Mouse (Mus musculus): ENCODE measurements around the gene Vps35l. TPM values are rescaled to one million over a fixed set of nuclear protein-coding genes. Genes with fewer than 3 reads are reported as not detected.

The Vps35l gene
- polyA plus RNA-seq, 1 experiment = 31.1 TPM

DNA sequence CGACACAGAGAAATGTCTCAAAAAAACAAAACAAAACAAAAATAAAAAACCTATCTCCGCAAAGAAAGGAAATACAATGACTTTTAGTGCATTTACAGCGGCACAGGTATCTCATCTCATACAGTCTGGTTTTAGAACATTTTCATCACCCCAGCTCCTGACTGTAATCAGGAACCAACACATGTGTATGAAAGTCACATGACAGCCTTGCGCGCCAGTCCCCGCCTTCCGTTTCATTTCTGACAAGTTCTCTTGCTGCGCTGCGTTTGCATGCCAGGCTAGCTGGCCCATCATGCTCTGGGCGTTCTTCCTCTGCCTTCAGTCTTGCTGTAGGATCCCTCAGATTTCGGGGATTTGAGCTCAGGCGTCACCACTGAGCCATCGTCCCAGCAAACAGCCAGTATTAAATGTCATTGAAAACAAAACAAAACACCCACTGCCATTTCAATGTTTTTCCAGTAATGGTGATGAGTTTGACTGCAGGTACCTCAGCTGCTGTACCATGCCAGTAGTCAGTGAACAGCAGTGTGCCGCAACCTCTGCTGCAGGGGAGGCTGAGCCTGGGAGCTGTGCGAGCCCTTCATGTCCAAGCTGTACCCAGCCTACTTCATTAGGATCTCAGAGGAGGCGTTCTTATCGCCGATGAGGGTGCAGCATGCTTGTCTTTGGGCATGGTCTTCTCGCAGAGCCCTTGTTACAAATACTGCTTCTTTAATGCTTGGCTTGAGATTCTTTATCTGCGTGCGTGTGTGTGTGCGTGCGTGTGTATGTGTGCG is 16.7 kb downstream of the Vps35l start:
- TF ChIP-seq CTCF (IDR thresholded peaks at IDR 0.05; ENCODE audit: control insufficient read depth, insufficient read depth, low read length) (no peak), POLR2A (IDR thresholded peaks at IDR 0.05; ENCODE audit: borderline replicate concordance, control insufficient read depth, low read depth, low read length) (no peak)
- Histone ChIP-seq H3K4me1 (ENCODE audit: control insufficient read depth, insufficient read depth, low read length) (peaks cover 3% of the 10 kb centered on the region), H3K27ac (ENCODE audit: control insufficient read depth, insufficient read depth, low read depth, low read length, poor library complexity) (peak overlapping the region; percentile 83), H3K4me3 (replicated peaks; ENCODE audit: control insufficient read depth, low read depth, low read length) (peak overlapping the region; percentile 35)
- 76% methylated on average over 24 of the region's 24 CpGs for WGBS

DNA sequence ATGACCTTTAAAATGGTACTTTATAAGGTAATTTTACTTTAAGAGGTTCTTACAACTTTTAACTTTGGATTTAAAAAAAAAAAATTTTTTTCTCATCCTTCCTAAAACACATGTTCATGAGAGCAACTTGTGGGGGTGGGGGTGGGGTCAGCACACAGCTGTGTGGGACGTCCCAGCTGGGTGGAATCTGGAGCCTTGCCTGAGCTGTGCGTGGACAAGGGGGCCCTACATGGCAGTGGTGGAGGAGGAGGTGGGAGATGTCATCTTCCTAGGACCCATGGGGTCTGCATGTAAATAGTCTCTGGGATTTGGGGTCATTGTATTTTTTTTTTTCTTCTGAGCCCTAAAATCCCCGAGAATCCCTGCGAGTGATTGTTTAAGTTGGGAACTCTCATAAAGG is 18.3 kb downstream of the Vps35l start:
- Histone ChIP-seq H3K4me3 (replicated peaks; ENCODE audit: control insufficient read depth, low read depth, low read length) (no peak overlapping the region), H3K4me1 (ENCODE audit: control insufficient read depth, insufficient read depth, low read length) (peaks cover 2% of the 10 kb centered on the region), H3K27ac (ENCODE audit: control insufficient read depth, insufficient read depth, low read depth, low read length, poor library complexity) (no peak overlapping the region)
- 90% methylated on average over 4 of the region's 4 CpGs for WGBS
- TF ChIP-seq POLR2A (IDR thresholded peaks at IDR 0.05; ENCODE audit: borderline replicate concordance, control insufficient read depth, low read depth, low read length) (no peak), CTCF (IDR thresholded peaks at IDR 0.05; ENCODE audit: control insufficient read depth, insufficient read depth, low read length) (no peak)

DNA sequence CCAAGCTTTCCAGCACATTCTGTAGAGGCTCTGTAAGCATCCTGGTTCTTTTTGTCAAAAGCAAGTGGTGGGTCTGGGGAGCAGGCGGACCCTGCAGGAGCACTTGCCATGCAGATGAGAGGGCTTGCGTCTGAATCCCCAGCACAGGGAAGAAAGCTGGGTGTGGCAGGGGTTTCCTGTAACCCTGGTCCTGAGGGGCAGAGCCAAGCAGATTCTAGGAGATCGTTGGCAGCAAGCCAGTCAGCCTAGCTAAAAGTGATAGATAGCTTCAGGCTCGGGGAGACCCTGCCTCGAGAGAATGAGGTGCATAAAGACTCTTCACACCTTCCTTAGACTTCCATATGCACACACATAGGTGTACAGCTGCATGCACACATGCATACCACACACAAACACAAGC is 19.3 kb downstream of the Vps35l start:
- Histone ChIP-seq H3K4me3 (replicated peaks; ENCODE audit: control insufficient read depth, low read depth, low read length) (no peak overlapping the region), H3K4me1 (ENCODE audit: control insufficient read depth, insufficient read depth, low read length) (peaks cover 2% of the 10 kb centered on the region), H3K27ac (ENCODE audit: control insufficient read depth, insufficient read depth, low read depth, low read length, poor library complexity) (no peak overlapping the region)
- no peak for TF ChIP-seq POLR2A (IDR thresholded peaks at IDR 0.05; ENCODE audit: borderline replicate concordance, control insufficient read depth, low read depth, low read length)
- no peak for TF ChIP-seq CTCF (IDR thresholded peaks at IDR 0.05; ENCODE audit: control insufficient read depth, insufficient read depth, low read length)
- WGBS = 65% methylated on average over 5 of the region's 5 CpGs

DNA sequence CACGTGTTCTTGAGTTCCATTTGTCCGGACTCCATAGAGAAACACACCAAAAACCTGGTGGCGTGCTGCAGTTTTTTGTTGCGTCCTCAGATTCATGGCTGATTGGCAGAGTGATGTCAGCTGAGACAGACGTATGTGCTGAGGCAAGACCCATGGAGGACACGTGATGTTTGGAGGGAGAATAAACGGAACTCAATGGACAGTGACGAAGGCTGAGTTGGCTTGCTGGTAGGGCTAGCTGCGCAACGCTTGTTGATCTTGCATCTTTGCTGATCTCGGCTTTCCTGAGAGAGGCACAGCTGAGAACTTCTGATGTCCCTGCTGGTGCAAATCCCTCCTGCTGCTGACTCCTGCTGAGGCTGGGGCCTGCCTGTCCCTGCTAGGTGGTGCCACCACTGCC is 23.9 kb downstream of the Vps35l start:
- H3K27ac ChIP-seq (ENCODE audit: control insufficient read depth, insufficient read depth, low read depth, low read length, poor library complexity) = no peak overlapping the region
- no peak for TF ChIP-seq CTCF (IDR thresholded peaks at IDR 0.05; ENCODE audit: control insufficient read depth, insufficient read depth, low read length)
- TF ChIP-seq POLR2A (IDR thresholded peaks at IDR 0.05; ENCODE audit: borderline replicate concordance, control insufficient read depth, low read depth, low read length) = no peak
- no peak overlapping the region for H3K4me3 ChIP-seq (replicated peaks; ENCODE audit: control insufficient read depth, low read depth, low read length)
- WGBS = 90% methylated on average over 11 of the region's 11 CpGs
- H3K4me1 ChIP-seq (ENCODE audit: control insufficient read depth, insufficient read depth, low read length) = no peaks in the 10 kb centered on the region; the same call in 1 of the 2 replicates

DNA sequence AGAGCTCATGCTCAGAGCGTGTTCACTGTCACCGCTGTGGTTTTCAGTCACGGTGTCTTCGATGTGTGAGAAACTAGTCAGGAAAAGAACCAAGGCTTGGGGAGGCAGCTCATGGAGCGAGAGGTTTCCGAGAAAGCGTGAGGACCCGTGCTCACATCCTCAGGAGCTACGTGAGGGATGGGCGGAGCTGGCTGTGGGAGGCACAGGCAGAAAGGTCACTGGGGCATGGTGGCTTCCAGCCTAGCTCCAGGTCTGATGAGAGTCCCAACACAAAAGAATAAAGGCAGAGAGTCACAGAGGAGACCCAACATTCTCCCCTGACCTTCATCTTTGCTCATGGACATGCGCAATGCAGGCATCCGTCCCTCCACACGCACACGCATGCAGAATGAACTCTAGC is 24.7 kb downstream of the Vps35l start:
- no peak for TF ChIP-seq CTCF (IDR thresholded peaks at IDR 0.05; ENCODE audit: control insufficient read depth, insufficient read depth, low read length)
- TF ChIP-seq POLR2A (IDR thresholded peaks at IDR 0.05; ENCODE audit: borderline replicate concordance, control insufficient read depth, low read depth, low read length) = no peak
- Histone ChIP-seq H3K4me3 (replicated peaks; ENCODE audit: control insufficient read depth, low read depth, low read length) (no peak overlapping the region), H3K4me1 (ENCODE audit: control insufficient read depth, insufficient read depth, low read length) (no peaks in the 10 kb centered on the region; the same call in 1 of the 2 replicates), H3K27ac (ENCODE audit: control insufficient read depth, insufficient read depth, low read depth, low read length, poor library complexity) (no peak overlapping the region)
- whole genome bisulfite sequencing = 91% methylated on average over 14 of the region's 14 CpGs

DNA sequence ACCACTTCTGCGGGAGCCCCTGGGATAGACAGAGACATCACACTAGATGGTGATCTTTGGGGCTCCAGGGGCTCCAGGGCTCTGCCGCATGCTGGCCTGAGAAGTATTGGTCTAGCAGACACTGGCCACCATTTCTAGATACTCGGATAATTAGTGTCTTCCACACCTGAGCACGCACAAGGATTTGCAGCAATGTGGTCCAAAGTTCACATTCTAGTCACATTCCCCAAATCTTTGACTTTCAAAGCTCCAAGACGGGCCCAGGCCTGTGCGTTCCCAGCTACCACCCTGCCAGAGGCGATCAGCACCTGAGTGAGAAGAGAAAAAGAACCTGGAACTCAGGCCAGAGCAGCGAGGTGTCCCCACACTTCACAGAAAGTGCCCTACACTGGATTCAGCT is 25.6 kb downstream of the Vps35l start:
- no peaks in the 10 kb centered on the region; the same call in 1 of the 2 replicates for H3K4me1 ChIP-seq (ENCODE audit: control insufficient read depth, insufficient read depth, low read length)
- H3K27ac ChIP-seq (ENCODE audit: control insufficient read depth, insufficient read depth, low read depth, low read length, poor library complexity) = no peak overlapping the region
- TF ChIP-seq POLR2A (IDR thresholded peaks at IDR 0.05; ENCODE audit: borderline replicate concordance, control insufficient read depth, low read depth, low read length) = no peak
- no peak overlapping the region for H3K4me3 ChIP-seq (replicated peaks; ENCODE audit: control insufficient read depth, low read depth, low read length)
- 74% methylated on average over 8 of the region's 8 CpGs for WGBS

DNA sequence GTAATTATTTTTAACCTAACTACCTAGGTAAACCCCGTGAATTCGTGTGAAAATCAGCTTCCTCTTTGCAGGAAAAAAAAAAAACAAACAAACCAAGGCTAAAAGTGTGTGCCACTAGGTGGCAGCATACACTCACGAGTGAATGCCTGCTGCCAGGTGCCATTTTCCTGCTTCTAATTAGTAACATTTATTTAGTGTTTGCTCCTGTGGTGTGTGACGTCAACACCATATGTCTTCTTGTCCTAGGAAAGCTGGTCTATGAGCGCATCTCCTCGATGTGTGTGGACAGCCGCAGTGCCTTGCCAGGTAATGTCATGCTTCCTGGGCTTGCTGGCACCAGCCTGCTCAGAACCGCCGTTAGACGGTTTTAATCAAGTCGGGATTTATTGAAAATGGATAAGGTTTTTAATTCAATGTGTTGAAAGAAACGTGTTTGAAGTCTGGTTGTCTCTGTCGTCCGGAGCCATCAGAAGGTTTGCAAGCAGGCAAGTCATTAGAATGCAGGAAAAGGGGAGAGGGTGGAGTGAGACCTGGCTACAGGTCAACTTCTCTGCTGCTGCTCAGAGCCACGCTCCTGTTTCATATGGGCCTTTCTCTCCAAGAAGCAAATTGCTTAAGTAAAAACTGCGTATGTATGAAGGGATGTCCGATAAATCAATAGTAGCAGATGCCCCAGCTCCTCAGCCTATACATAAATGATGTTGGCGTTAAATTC is 26.2 kb downstream of the Vps35l start:
- TF ChIP-seq CTCF (IDR thresholded peaks at IDR 0.05; ENCODE audit: control insufficient read depth, insufficient read depth, low read length) = peak; percentile 91
- TF ChIP-seq POLR2A (IDR thresholded peaks at IDR 0.05; ENCODE audit: borderline replicate concordance, control insufficient read depth, low read depth, low read length) = no peak
- Histone ChIP-seq H3K27ac (ENCODE audit: control insufficient read depth, insufficient read depth, low read depth, low read length, poor library complexity) (no peak overlapping the region), H3K4me1 (ENCODE audit: control insufficient read depth, insufficient read depth, low read length) (no peaks in the 10 kb centered on the region; the same call in 1 of the 2 replicates), H3K4me3 (replicated peaks; ENCODE audit: control insufficient read depth, low read depth, low read length) (no peak overlapping the region)
- WGBS = 59% methylated on average over 18 of the region's 18 CpGs

DNA sequence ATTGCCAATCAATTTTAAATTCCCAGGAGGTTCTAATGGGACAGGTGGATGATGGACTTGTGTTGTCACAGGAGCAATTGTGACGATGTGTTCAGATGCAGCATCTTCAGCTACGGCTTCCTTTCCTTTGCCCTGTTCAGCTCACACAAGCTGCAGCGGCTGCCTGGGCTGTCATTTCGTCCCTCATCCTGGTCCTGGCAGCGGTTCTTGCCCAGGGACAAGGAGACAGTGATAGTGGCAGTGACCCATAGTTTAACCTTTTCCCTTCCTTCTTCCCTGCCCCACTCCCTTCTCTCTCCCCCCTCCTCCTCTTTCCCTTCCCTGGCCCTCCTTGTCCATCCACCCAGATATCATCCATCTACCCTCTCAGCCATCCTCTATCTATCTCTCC is 26.8 kb downstream of the Vps35l start:
- Histone ChIP-seq H3K4me3 (replicated peaks; ENCODE audit: control insufficient read depth, low read depth, low read length) (no peak overlapping the region), H3K4me1 (ENCODE audit: control insufficient read depth, insufficient read depth, low read length) (no peaks in the 10 kb centered on the region; the same call in 1 of the 2 replicates), H3K27ac (ENCODE audit: control insufficient read depth, insufficient read depth, low read depth, low read length, poor library complexity) (no peak overlapping the region)
- WGBS = 92% methylated on average over 5 of the region's 5 CpGs
- TF ChIP-seq POLR2A (IDR thresholded peaks at IDR 0.05; ENCODE audit: borderline replicate concordance, control insufficient read depth, low read depth, low read length) = no peak
- TF ChIP-seq CTCF (IDR thresholded peaks at IDR 0.05; ENCODE audit: control insufficient read depth, insufficient read depth, low read length) = no peak
